Mouse (Mus musculus) kidney, postnatal 4 days (tissue): Measurements from ENCODE around the gene Stag3.

Source experiments
- DNase-seq, 2 experiments: peaks; one replicate each; pipeline ENCODE4 v3.0.0; 2021; ENCODE audit warnings: mixed read lengths in 2 of 2

The Stag3 gene

GRCm38 (mm10) chr5:138271232-138271631 is 8.8 kb upstream of the Stag3 start:
- DNase-seq: no peak

- peak; percentile 38 to 51 for DNase-seq
These were observed 7.6 kb upstream of the Stag3 start, which contains the start of gene Gal3st4 for GRCm38 (mm10) chr5:138272409-138272923. TSS of gene Gal3st4 (minus strand) at chr5:138272840.

- DNase-seq: no peak
These were observed 5.9 kb upstream of the Stag3 start for GRCm38 (mm10) chr5:138274186-138274585.

- peak; percentile 59 to 76 for DNase-seq
These were observed 4.6 kb upstream of the Stag3 start for GRCm38 (mm10) chr5:138275216-138276050.

GRCm38 (mm10) chr5:138277994-138278393 is 2.0 kb upstream of the Stag3 start:
- no peak for DNase-seq

- no peak for DNase-seq
These were observed 357 bp downstream of the Stag3 start for GRCm38 (mm10) chr5:138280425-138280768.

- DNase-seq: no peak
These were observed 789 bp downstream of the Stag3 start for GRCm38 (mm10) chr5:138280829-138281228.

- no peak for DNase-seq
These were observed 1.8 kb downstream of the Stag3 start for GRCm38 (mm10) chr5:138281798-138282197.

GRCm38 (mm10) chr5:138283540-138283939 is 3.5 kb downstream of the Stag3 start:
- DNase-seq: no peak

- no peak for DNase-seq
These were observed 7.8 kb downstream of the Stag3 start for GRCm38 (mm10) chr5:138287861-138288260.

- no peak for DNase-seq
These were observed 11.6 kb downstream of the Stag3 start for GRCm38 (mm10) chr5:138291638-138292037.

GRCm38 (mm10) chr5:138294158-138294557 is 14.1 kb downstream of the Stag3 start:
- no peak for DNase-seq

- no peak for DNase-seq
These were observed 19.6 kb downstream of the Stag3 start for GRCm38 (mm10) chr5:138299613-138300012.

GRCm38 (mm10) chr5:138312795-138313194 is 32.8 kb downstream of the Stag3 start:
- DNase-seq: no peak

- no peak for DNase-seq
These were observed 61.6 kb downstream of the Stag3 start, which contains the start of gene Pvrig for GRCm38 (mm10) chr5:138341661-138342060. TSS of gene Pvrig (plus strand) at chr5:138341961.

- DNase-seq: no peak
These were observed 63.2 kb downstream of the Stag3 start for GRCm38 (mm10) chr5:138343216-138343615.
